Mouse (Mus musculus) fibroblast of lung, adult 2 months (primary cell): ENCODE results near the gene Aifm3.
"Not testable (repeated sequence)": the region's sequence is repeated elsewhere in the genome, so short reads cannot be mapped to it uniquely, and the experiment has no call there.

ENCODE experiments used
- DNase-seq: peaks from one replicate; pipeline ENCODE4 v3.0.0-alpha.2; 2011; ENCODE audit warnings: low read depth

Aifm3 gene

GRCm38 (mm10) chr16:17499249-17499883 lies 10.0 kb downstream of the Aifm3 start:
- no peak for DNase-seq

- no peak for DNase-seq
These were observed 13.3 kb downstream of the Aifm3 start for GRCm38 (mm10) chr16:17502681-17503080.

GRCm38 (mm10) chr16:17507018-17507552 lies 17.7 kb downstream of the Aifm3 start:
- no peak for DNase-seq

GRCm38 (mm10) chr16:17508031-17508430 lies 18.6 kb downstream of the Aifm3 start:
- not testable (repeated sequence) for DNase-seq

- DNase-seq: peak; percentile 81
These were observed 19.3 kb downstream of the Aifm3 start, which contains the start of gene Lztr1 for GRCm38 (mm10) chr16:17508546-17509239. Gene Lztr1, plus strand, starts transcription at chr16:17508688.

- DNase-seq: no peak
These were observed 19.8 kb downstream of the Aifm3 start for GRCm38 (mm10) chr16:17509240-17509597.

- DNase-seq: no peak
These were observed 20.7 kb downstream of the Aifm3 start for GRCm38 (mm10) chr16:17510143-17510542.

GRCm38 (mm10) chr16:17510686-17511085 lies 21.3 kb downstream of the Aifm3 start:
- no peak for DNase-seq

- no peak for DNase-seq
These were observed 22.0 kb downstream of the Aifm3 start for GRCm38 (mm10) chr16:17511431-17511830.

GRCm38 (mm10) chr16:17518910-17519309 lies 29.5 kb downstream of the Aifm3 start:
- DNase-seq: no peak

GRCm38 (mm10) chr16:17524156-17524555 lies 34.7 kb downstream of the Aifm3 start:
- DNase-seq: no peak

GRCm38 (mm10) chr16:17525524-17525923 lies 36.1 kb downstream of the Aifm3 start:
- DNase-seq: no peak

- no peak for DNase-seq
These were observed 36.8 kb downstream of the Aifm3 start for GRCm38 (mm10) chr16:17526223-17526622.

GRCm38 (mm10) chr16:17527606-17528005 lies 38.2 kb downstream of the Aifm3 start:
- DNase-seq: no peak

- DNase-seq: no peak
These were observed 38.9 kb downstream of the Aifm3 start for GRCm38 (mm10) chr16:17528276-17528675.

- DNase-seq: no peak
These were observed 40.7 kb downstream of the Aifm3 start for GRCm38 (mm10) chr16:17529981-17530586.

GRCm38 (mm10) chr16:17530640-17531288 lies 41.4 kb downstream of the Aifm3 start, which contains the start of gene Thap7:
Gene Thap7, minus strand, starts transcription at chr16:17531136.
- DNase-seq: peak; percentile 89

GRCm38 (mm10) chr16:17532271-17532670 lies 42.9 kb downstream of the Aifm3 start:
- DNase-seq: no peak

- DNase-seq: no peak
These were observed 43.4 kb downstream of the Aifm3 start for GRCm38 (mm10) chr16:17532676-17533329.

GRCm38 (mm10) chr16:17536584-17536983 lies 47.2 kb downstream of the Aifm3 start:
- DNase-seq: no peak

- DNase-seq: peak; percentile 80
These were observed 53.2 kb downstream of the Aifm3 start for GRCm38 (mm10) chr16:17542632-17543031.

GRCm38 (mm10) chr16:17552837-17553236 lies 63.4 kb downstream of the Aifm3 start:
- DNase-seq: no peak
